Mouse (Mus musculus): ENCODE measurements around the gene 2610507B11Rik.

The 2610507B11Rik gene

DNA sequence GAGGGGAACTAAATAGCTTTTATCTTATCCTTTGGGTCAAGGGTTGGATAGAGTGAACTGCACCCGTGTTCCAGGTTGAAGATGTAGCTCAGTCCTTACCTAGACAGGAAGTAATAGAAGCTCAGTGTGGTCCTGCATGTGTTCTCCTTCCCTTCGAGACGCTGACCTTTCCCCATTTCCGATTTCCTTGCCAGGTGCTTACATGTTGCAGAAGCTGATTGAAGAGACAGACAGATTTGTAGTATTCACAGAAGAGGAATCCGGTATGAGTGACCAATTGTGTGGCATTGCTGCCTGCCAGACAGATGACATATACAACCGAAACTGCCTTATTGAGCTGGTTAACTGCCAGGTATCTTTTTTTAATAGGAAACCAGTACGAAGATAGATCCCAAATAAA is 17.3 kb downstream of the 2610507B11Rik start:
- in situ Hi-C loops (cut with MboI; ENCODE audit: unreplicated experiment in 2 of 2), result loop anchor here in 1 of 2 experiments (10.0 kb wide), 1 partner anchor 46 kb away; the partner anchor contains the start of genes Aldoc and Pigs

DNA sequence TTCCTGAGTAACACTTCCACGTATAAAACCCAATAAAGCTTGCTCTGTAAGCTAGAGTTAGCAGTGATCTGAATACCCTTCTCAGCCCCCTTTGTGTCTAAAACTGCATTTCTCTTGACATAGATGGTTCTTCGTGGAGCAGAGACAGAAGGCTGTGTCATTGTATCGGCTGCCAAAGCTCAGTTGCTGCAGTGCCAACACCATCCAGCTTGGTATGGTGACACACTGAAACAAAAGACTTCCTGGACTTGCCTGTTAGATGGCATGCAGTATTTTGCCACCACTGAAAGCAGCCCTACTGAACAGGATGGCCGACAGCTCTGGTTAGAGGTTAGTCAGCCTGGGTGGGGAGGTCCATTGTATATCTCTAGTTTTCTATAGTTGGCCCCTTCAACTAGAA is 18.0 kb downstream of the 2610507B11Rik start:
- in situ Hi-C loops (cut with MboI; ENCODE audit: unreplicated experiment in 2 of 2), result loop anchor here in 1 of 2 experiments (10.0 kb wide), 1 partner anchor 45 kb away; the partner anchor contains the start of genes Aldoc and Pigs

DNA sequence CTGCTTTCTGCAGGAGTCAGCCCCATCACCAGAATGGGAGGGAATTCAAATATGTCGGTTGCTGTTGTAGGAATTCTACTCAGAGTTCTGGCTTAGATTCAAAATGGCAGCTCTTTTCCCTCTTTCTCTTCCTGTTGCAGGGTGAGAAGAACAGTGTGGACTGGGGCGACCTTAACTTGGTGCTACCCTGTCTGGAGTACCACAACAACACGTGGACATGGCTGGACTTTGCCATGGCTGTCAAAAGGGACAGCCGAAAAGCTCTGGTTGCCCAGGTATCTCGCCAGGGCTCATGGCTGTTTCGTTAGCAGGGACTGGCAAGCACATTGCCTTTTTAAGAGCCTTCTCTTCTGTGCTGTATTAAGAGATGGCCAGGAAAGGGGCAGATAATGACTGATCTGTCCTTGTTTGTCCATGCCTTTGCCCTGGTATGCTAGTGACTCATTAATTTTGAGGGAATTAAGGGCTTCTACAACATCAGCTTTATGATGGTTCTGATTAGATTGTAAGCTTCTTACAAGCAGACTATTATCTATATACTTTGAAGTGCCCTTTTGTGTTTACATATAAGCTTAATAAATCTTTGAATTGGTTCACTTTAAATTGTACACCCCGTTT is 27.7 kb downstream of the 2610507B11Rik start:
- in situ Hi-C loops (cut with MboI; ENCODE audit: unreplicated experiment in 2 of 2), result no loop called here

DNA sequence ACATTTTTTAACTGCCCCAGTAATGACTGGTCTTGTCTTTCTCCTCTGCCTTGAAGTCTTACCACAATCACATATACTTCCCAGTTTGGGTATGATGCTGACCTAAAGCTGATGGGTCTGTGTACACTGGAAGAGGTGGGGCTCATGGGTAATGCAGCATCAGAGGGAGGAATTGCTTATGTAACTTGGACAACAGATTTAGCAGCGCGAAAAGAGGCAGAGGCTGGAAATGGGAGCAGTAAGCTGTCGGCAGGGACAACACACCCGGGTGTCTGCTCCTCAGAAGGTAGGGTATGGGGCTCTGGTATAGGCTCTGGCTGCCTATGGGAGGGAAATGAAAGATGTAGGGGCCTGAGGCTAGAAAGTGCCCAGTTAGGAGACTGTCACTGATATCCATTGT is 29.1 kb downstream of the 2610507B11Rik start, which contains the start of gene BC030499:
TSS of gene BC030499 (plus strand) at position 188 of the 400 bp plus-strand sequence.
- in situ Hi-C loops (cut with MboI; ENCODE audit: unreplicated experiment in 2 of 2), result no loop called here

DNA sequence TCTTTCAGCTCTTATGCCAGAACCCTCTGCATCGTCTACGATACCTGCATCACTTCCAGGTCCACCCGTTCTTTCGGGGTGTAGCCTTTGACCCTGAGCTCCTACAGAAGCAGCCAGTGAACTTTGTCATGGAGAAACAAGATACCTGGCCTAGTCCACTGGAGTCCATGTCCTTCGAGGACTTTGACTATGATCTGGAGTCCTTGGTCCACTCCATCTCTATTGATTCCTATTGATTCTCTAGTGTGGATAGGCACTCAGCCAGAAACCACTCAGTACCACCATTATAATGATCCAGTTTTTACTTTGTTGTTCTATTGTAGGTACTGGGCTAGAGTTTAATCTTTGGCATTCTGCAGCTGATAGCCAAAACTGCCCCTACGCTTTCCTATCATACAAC is 33.0 kb downstream of the 2610507B11Rik start:
- in situ Hi-C loops (cut with MboI; ENCODE audit: unreplicated experiment in 2 of 2), result no loop called here

DNA sequence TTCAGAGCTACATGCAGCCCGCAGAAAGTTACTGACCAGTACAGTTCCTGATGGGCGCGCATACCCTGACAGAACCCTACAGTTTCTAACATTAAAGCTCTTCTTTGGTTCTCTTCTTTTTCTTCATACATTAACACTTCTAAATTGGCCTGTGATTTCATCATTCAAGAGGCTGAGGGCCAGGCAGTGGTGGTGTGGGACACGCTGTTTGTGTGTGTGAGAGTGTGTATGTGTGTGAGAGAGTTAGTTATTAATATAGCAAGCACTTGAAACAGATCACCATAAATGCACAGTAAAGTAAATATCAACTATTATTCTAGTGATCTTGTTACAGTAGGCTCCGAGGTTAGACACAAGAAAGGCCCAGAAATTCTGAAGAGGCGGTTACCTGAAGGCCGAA is 39.4 kb downstream of the 2610507B11Rik start:
- in situ Hi-C loops (cut with MboI; ENCODE audit: unreplicated experiment in 2 of 2), result no loop called here

DNA sequence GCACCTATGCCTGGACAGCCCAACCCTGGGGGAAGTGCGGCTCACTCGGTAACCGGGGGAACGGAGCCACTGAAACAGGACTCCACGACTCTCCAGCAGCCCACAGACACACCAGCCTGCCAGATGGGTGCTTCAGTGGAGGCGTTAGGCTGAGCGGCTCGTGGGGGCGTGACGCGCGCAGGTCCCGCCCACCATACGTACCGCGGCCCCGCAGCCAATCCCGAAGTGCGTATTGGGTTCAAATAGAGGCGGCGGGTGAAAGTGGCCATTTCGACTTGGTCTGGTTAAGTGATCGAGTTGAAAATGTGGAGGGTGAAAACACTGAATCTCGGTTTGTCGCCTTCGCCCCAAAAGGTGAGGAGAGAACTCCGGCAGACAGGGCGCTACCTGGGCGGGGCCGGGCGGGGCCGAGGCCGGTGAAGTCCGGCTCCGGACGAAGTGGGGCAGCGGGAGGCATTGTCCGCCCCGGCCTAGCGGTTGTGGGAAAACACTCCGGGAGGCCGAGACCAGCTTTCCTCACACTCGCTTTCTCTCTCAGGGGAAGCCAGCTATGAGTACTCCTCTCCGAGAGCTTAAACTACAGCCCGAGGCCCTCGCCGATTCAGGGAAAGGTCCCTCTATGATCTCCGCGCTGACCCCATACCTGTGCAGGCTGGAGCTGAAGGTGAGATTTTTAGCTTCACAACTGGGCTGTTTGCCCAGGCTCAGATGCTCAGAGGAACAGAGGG is 40.0 kb downstream of the 2610507B11Rik start, which contains the start of gene Spag5:
TSS of gene Spag5 (plus strand) at position 173 of the 728 bp plus-strand sequence.
- in situ Hi-C loops (cut with MboI; ENCODE audit: unreplicated experiment in 2 of 2), result no loop called here

DNA sequence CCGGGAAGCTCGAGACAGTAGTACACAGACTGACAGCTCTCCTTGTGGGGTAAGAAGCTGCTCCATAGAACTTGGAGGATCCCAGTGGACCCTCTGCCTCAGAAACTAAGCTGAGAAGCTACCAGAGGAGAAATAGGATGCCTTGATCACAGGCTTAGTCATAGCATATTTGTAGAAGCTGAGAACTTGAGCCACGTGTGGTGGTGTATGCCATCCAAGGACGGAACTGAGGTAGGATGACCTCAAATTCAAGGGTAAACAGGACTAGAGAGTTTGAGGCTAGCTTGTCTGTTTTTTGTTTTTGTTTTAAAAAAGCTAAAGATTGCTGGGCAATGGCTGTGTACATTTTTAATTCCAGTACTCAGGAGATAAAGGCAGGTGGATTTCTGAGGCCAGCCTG is 43.7 kb downstream of the 2610507B11Rik start:
- in situ Hi-C loops (cut with MboI; ENCODE audit: unreplicated experiment in 2 of 2), result no loop called here

DNA sequence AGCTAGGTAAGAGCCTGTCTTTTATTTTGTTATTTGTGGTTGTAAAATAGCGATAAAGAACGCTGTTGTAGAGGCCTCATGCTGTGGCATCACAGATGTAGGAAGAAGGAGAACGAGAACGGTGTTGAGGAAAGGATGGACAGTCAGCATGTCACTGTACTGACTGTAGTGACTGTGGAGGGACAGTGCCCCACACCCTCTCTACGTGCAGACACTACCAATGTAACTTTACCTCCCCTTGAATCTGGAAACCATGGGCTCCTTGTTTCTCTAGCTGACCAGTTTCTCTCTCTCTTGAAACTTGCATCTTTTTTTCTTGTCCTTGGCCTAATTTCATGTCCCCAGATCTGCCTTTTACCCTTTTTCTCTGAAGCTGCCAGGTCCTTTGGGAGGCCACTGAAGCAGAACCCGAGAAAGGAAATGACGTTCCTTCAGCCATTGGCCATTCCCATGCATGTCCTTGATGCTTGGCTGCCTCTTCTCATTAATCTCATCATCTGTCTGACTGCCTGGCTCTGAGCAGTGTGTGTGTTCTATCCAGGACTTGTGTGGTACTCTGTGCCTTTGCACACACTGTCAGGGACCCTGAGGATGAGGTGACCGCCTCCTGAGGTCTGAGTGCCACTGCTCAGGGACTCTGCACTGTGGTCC is 49.4 kb downstream of the 2610507B11Rik start:
- in situ Hi-C loops (cut with MboI; ENCODE audit: unreplicated experiment in 2 of 2), result no loop called here

DNA sequence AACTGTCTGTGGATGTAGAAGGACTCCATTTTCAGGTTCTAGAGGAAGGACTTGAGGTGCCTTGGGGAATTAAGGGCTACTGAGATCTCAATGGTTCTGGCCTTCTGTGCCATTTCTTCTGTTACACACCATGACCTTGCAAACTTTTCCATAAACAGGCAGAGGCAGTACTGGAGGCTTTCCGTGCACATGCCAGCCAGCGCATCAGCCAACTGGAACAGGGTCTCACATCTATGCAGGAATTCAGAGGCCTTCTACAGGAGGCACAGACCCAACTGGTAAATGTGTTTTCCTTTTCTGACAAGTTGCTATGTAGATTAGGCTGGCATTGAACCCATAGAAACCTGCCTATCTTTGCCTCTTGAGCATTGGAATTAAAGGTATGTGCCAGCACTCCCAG is 52.1 kb downstream of the 2610507B11Rik start:
- in situ Hi-C loops (cut with MboI; ENCODE audit: unreplicated experiment in 2 of 2), result no loop called here

DNA sequence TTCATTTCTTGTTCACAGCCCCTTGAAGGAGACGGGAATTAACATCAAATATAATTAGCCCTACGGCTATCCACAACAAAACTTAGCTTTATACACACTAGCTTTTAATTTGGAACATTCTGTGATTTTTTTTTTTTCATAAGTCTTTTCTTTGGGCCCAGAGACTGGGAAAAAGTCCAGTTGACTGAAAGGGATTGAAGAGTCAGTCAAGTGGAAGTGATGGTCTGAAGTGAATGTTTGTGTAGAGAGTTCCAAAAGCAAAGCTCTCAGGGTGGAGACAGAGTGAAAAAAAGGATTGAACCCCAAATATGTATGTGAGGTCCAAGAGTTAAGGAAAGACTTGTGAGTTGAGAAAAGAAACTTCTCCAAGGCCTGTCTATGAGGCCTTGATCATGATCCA is 56.9 kb downstream of the 2610507B11Rik start:
- in situ Hi-C loops (cut with MboI; ENCODE audit: unreplicated experiment in 2 of 2), result no loop called here

DNA sequence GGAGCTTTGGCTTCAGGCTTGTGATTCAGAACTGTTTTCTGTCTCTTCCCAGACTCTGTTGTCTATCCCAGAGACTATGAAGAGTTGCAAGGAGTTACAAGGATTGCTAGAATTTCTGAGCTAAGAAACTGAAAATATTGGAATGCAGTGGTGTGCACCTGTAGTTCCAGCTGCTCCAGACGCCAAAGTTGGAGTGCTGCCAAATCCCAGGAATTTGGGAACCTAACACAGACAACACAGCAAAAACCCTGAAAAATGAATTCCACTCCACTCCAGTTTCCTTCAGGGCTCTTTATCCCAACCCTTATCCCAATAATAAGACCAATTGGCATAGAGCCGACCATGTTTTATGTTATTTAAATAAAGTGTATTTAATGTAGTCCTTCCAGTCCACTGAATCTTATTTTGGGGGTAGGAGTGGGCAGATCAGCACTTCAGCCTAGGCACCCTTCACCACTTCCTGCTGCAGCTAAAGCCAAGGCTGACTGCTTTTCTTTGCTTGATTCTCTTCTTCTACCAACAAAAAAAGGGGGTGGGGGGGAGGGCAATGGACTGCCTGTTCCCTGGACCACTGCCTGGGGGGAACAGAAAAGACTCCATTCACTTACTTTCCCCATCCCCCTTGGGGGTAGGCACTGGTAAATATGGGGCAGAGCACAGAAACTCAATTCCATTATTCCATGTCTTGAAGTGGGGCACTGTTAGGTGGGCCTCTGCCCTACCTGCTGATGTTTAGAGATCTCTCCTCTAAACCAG is 60.7 kb downstream of the 2610507B11Rik start:
- in situ Hi-C loops (cut with MboI; ENCODE audit: unreplicated experiment in 2 of 2), result loop anchor here in 1 of 2 experiments (10.0 kb wide), 1 partner anchor 47 kb away; no protein-coding TSS in a partner anchor

DNA sequence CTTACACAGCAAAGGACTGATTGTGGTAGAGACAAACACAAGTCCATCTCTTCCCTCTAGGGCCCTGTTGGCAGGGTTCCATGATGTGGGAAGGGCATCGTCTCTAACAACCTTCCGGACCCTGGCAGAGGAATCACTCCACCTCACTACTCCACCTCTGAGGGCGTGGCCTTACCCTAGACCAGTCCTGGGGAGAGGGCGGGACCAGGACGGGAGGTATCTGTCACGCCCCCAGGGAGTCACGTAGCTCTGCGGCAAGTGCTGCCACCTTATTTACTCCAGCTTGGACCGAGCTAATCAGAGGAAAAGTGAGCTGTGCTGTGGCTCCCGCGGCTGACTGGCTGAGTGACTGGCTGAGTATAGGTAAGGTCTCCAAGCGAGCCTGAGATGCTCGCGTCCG is 61.3 kb downstream of the 2610507B11Rik start, which contains the start of gene Aldoc:
TSS of gene Aldoc (plus strand) at position 109 of the 400 bp plus-strand sequence.
- in situ Hi-C loops (cut with MboI; ENCODE audit: unreplicated experiment in 2 of 2), result loop anchor here in 1 of 2 experiments (10.0 kb wide), 1 partner anchor 48 kb away; no protein-coding TSS in a partner anchor

DNA sequence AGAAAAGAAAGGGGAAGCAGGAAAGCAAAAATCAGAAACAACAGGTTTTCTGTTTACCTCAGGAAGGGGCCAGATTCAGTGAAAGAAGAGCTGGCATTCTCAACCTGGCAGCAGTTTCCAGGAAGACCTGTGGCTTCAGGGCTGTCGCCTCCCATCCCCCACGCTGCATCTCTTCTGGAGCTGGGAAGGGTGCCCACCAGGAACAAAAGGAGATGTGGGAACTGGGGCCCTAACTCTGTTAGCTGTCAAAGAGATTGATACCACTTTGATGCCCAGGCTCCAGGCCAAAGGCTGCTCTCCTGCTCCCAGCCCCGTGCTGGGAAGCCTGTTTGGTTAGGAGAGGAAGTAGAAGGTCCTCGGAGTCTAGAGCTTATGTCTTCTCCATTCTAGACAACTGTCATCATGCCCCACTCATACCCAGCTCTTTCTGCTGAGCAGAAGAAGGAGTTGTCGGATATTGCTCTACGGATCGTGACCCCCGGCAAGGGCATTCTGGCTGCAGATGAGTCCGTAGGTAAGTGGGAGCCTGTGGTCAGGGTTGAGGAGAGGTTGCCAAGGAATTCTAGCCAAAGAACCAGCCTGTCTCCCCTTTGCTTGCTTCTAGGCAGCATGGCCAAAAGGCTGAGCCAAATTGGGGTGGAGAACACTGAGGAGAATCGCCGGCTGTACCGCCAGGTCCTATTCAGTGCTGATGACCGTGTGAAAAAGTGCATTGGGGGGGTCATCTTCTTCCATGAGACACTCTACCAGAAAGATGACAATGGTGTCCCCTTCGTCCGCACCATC is 62.6 kb downstream of the 2610507B11Rik start:
- in situ Hi-C loops (cut with MboI; ENCODE audit: unreplicated experiment in 2 of 2), result loop anchor here in 1 of 2 experiments (10.0 kb wide), 1 partner anchor 49 kb away; no protein-coding TSS in a partner anchor

DNA sequence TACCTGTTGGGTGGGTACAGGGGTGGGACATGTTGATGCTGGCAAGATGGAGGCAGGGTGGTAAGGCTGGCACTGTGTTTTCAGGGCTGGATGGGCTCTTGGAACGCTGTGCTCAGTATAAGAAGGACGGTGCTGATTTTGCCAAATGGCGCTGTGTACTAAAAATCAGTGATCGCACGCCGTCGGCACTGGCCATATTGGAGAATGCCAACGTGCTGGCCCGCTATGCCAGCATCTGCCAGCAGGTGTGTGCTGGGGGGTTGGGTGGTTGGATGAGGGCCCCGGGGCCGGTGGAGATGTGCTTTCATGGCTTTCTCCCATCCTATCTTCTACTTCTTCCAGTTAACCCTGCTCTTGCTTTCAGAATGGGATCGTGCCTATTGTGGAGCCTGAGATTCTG is 63.4 kb downstream of the 2610507B11Rik start:
- in situ Hi-C loops (cut with MboI; ENCODE audit: unreplicated experiment in 2 of 2), result loop anchor here (5.0 to 10.0 kb wide), 2 partner anchors 50 to 63 kb away; partner anchors contain the start of gene 2610507B11Rik (in 1 of the 2)

DNA sequence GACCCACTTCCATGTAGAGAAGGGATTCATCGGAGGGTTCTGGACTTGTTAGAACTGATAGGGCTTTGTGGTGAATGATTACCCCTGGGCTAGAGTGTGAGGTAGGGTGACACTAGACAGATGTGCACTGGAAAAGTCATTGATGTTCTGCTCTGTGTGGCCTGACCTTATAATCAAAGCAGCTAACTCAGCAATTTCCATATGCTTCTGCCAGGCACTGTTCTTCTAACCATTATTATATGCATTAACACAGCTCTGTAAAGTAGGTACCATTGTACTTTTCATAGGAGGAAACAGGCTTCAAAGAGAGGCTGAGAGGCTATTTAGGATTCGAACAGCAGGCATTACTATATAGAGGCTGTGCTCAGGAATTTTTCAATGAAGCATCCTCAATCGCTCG is 65.7 kb downstream of the 2610507B11Rik start:
- in situ Hi-C loops (cut with MboI; ENCODE audit: unreplicated experiment in 2 of 2), result loop anchor here (5.0 to 10.0 kb wide), 2 partner anchors 52 to 65 kb away; partner anchors contain the start of gene 2610507B11Rik (in 1 of the 2)

DNA sequence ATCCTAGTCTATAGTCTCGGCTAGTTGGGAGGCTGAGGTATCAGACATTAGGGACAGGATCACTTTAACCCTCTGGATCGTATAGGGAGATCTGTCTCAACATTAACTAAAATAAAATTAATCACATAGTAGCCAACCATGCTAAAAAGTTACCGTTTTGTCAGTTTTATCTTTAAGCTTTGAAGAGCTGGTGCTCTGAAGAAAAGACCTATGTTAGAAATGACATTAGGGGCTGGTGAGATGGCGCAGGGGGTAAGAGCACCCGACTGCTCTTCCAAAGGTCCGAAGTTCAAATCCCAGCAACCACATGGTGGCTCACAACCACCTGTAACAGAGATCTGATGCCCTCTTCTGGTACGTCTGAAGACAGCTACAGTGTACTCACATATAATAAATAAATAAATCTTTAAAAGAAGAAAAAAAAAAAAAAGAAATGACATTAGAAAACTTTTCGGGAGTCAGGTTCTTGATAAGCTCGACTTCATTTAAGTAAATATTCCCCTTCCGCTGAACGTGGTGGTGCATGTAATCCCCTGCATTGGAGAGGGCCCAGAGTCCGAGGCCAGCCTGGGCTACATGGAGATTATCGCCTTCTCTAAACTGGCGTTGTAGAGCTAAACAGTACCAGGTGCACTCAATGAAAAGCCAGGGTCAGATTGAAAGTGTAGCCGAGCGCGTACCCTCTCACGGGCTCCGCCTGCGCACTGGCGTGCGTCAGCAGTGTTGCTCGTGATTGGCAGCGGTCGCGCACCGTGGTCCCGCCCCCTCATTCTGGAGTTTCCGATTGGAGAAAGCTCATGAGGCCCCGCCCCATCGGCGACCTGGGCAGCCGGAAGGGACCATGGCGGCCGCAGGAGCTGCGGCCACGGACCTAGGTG is 66.3 kb downstream of the 2610507B11Rik start, which contains the start of gene Pigs:
TSS of gene Pigs (plus strand) at position 782 of the 878 bp plus-strand sequence.
- in situ Hi-C loops (cut with MboI; ENCODE audit: unreplicated experiment in 2 of 2), result loop anchor here (5.0 to 10.0 kb wide), 2 partner anchors 53 to 66 kb away; partner anchors contain the start of gene 2610507B11Rik (in 1 of the 2)

DNA sequence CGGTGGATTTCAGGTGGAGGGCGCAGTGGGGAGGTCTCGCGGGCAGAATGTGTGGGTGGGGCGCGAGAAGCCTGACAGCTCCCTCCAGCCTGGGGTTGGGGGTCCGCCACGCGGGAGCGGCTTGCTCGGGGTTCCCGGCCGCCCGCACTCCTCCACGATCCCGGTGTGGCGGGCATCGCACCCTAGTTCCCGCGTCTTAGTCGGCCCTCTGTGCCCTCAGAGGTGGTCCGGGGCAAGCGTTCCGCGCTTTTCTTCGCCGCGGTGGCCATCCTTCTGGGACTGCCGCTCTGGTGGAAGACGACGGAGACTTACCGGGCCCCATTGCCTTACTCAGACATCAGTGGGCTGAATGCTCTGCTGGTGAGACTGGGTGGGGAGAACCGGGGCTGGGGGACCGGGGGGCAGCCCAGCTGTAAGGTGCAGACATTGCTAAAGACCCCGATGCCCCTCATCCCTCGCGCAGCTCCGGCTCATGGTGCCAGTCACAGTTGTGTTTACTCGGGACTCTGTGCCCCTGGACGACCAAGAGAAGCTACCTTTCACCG is 67.0 kb downstream of the 2610507B11Rik start:
- in situ Hi-C loops (cut with MboI; ENCODE audit: unreplicated experiment in 2 of 2), result loop anchor here (5.0 to 10.0 kb wide), 2 partner anchors 54 to 66 kb away; partner anchors contain the start of gene 2610507B11Rik (in 1 of the 2)

Data from v-Abl transformed pro-B cells (cell line).